Comparison of ENCODE assay signal across 24 mouse cellular contexts in genomic region chr13:77742822-77743221, GRCm38 (mm10). TPM values are rescaled to one million over a fixed set of nuclear protein-coding genes. Genes with fewer than 3 reads are reported as not detected.
DNase-seq lines count a peak whose midpoint lies in the region; ATAC-seq and TF ChIP-seq lines count a peak whose summit lies in the region.
"Had no signal": no experiment of that assay in that cellular context is flagged by ENCODE, and none has a peak within 500 bp of the region (broad histone marks: within the 10 kb centered on the region; RNA-seq: fewer than 3 reads in every experiment).

No protein-coding gene starts in this region.

- no peaks in the 10 kb centered on the region for H3K36me3 ChIP-seq in intestine, embryonic 15.5 days
- H3K36me3 ChIP-seq in intestine, postnatal 0 days (ENCODE audit: control insufficient read depth, insufficient read depth) = no peaks in the 10 kb centered on the region
- H3K36me3 ChIP-seq in stomach, embryonic 14.5 days (ENCODE audit: control insufficient read depth, insufficient read depth, low read length) = no peaks in the 10 kb centered on the region
- H3K36me3 ChIP-seq in stomach, embryonic 16.5 days (ENCODE audit: control insufficient read depth, insufficient read depth, low read length) = no peaks in the 10 kb centered on the region
- no peaks in the 10 kb centered on the region for H3K36me3 ChIP-seq in midbrain, embryonic 15.5 days (replicated peaks)
- H3K36me3 ChIP-seq: embryonic facial prominence, embryonic 10.5 days; embryonic facial prominence, embryonic 12.5 days; forebrain, embryonic 15.5 days had no signal

- no peak overlapping the region for H3K4me2 ChIP-seq in intestine, embryonic 15.5 days (replicated peaks)
- H3K4me2 ChIP-seq in intestine, postnatal 0 days (replicated peaks; ENCODE audit: low read depth) = no peak overlapping the region
- no peak overlapping the region for H3K4me2 ChIP-seq in stomach, embryonic 14.5 days (replicated peaks; ENCODE audit: low read depth, low read length)
- no peak overlapping the region for H3K4me2 ChIP-seq in stomach, embryonic 16.5 days (ENCODE audit: low read depth, low read length)
- H3K4me2 ChIP-seq in midbrain, embryonic 15.5 days = no peak overlapping the region
- H3K4me2 ChIP-seq: embryonic facial prominence, embryonic 12.5 days; forebrain, embryonic 13.5 days; forebrain, embryonic 15.5 days had no signal

- ATAC-seq in intestine, embryonic 15.5 days = peak; percentile 31; the same call in 1 of the 2 replicates
- ATAC-seq in intestine, postnatal 0 days = no peak
- peak; percentile 69 for ATAC-seq in stomach, embryonic 14.5 days (ENCODE audit: insufficient number of reproducible peaks, insufficient read depth, low FRiP score, low read depth)
- peak; percentile 68 for ATAC-seq in stomach, embryonic 16.5 days (ENCODE audit: insufficient read depth, low FRiP score)
- ATAC-seq in midbrain, embryonic 15.5 days (replicated peaks) = no peak
- ATAC-seq: activated CD4-positive, CD25-positive, alpha-beta regulatory T cell, adult 4 months; CD4-positive, CD25-positive, alpha-beta regulatory T cell, adult 4 months; forebrain, embryonic 13.5 days; forebrain, embryonic 15.5 days; Patski had no signal

- H3K27ac ChIP-seq in intestine, embryonic 15.5 days = no peak overlapping the region
- H3K27ac ChIP-seq in intestine, postnatal 0 days (ENCODE audit: low read depth, low read length) = no peak overlapping the region
- peak overlapping the region; percentile 6; the same call in 1 of the 2 replicates for H3K27ac ChIP-seq in stomach, embryonic 14.5 days (ENCODE audit: low read length)
- no peak overlapping the region for H3K27ac ChIP-seq in stomach, embryonic 16.5 days (ENCODE audit: low read length)
- H3K27ac ChIP-seq in midbrain, embryonic 15.5 days = no peak overlapping the region
- H3K27ac ChIP-seq: embryonic facial prominence, embryonic 10.5 days; embryonic facial prominence, embryonic 12.5 days; forebrain, embryonic 13.5 days; forebrain, embryonic 15.5 days had no signal

- no peaks in the 10 kb centered on the region for H3K27me3 ChIP-seq in intestine, embryonic 15.5 days (replicated peaks)
- no peaks in the 10 kb centered on the region for H3K27me3 ChIP-seq in intestine, postnatal 0 days (replicated peaks; ENCODE audit: control insufficient read depth, insufficient read depth, low read length)
- no peaks in the 10 kb centered on the region for H3K27me3 ChIP-seq in stomach, embryonic 14.5 days (ENCODE audit: control insufficient read depth, insufficient read depth, low read length)
- no peaks in the 10 kb centered on the region for H3K27me3 ChIP-seq in stomach, embryonic 16.5 days (ENCODE audit: control insufficient read depth, insufficient read depth, low read length)
- H3K27me3 ChIP-seq in midbrain, embryonic 15.5 days (replicated peaks) = no peaks in the 10 kb centered on the region
- H3K27me3 ChIP-seq: CH12.LX; embryonic facial prominence, embryonic 12.5 days; forebrain, embryonic 13.5 days; forebrain, embryonic 15.5 days; Patski had no signal

- H3K4me1 ChIP-seq in intestine, embryonic 15.5 days (replicated peaks) = no peaks in the 10 kb centered on the region
- no peaks in the 10 kb centered on the region for H3K4me1 ChIP-seq in intestine, postnatal 0 days (replicated peaks; ENCODE audit: control insufficient read depth, insufficient read depth, low read length)
- H3K4me1 ChIP-seq in stomach, embryonic 14.5 days (ENCODE audit: control insufficient read depth, insufficient read depth, low read length) = no peaks in the 10 kb centered on the region
- H3K4me1 ChIP-seq in stomach, embryonic 16.5 days (ENCODE audit: control insufficient read depth, insufficient read depth, low read length) = no peaks in the 10 kb centered on the region
- H3K4me1 ChIP-seq in midbrain, embryonic 15.5 days = no peaks in the 10 kb centered on the region
- H3K4me1 ChIP-seq: embryonic facial prominence, embryonic 10.5 days; embryonic facial prominence, embryonic 12.5 days; forebrain, embryonic 13.5 days; forebrain, embryonic 15.5 days had no signal

- H3K9ac ChIP-seq in intestine, embryonic 15.5 days = no peak overlapping the region
- no peak overlapping the region for H3K9ac ChIP-seq in intestine, postnatal 0 days (ENCODE audit: low read depth, low read length)
- H3K9ac ChIP-seq in stomach, embryonic 14.5 days (replicated peaks; ENCODE audit: low read depth, low read length) = no peak overlapping the region
- H3K9ac ChIP-seq in stomach, embryonic 16.5 days (ENCODE audit: low read length) = no peak overlapping the region
- no peak overlapping the region for H3K9ac ChIP-seq in midbrain, embryonic 15.5 days
- H3K9ac ChIP-seq: embryonic facial prominence, embryonic 12.5 days; forebrain, embryonic 13.5 days; forebrain, embryonic 15.5 days had no signal

- H3K4me3 ChIP-seq in intestine, embryonic 15.5 days (replicated peaks) = no peak overlapping the region
- H3K4me3 ChIP-seq in intestine, postnatal 0 days (ENCODE audit: low read depth, low read length) = no peak overlapping the region
- H3K4me3 ChIP-seq in stomach, embryonic 14.5 days (ENCODE audit: low read depth, low read length) = no peak overlapping the region
- no peak overlapping the region for H3K4me3 ChIP-seq in stomach, embryonic 16.5 days (replicated peaks; ENCODE audit: low read length)
- no peak overlapping the region for H3K4me3 ChIP-seq in midbrain, embryonic 15.5 days
- H3K4me3 ChIP-seq: embryonic facial prominence, embryonic 10.5 days; embryonic facial prominence, embryonic 12.5 days; forebrain, embryonic 13.5 days; forebrain, embryonic 15.5 days had no signal

- no peaks in the 10 kb centered on the region for H3K9me3 ChIP-seq in intestine, embryonic 15.5 days
- H3K9me3 ChIP-seq in intestine, postnatal 0 days (ENCODE audit: control insufficient read depth) = no peaks in the 10 kb centered on the region
- no peaks in the 10 kb centered on the region for H3K9me3 ChIP-seq in stomach, embryonic 14.5 days (ENCODE audit: control insufficient read depth, low read depth, low read length)
- no peaks in the 10 kb centered on the region for H3K9me3 ChIP-seq in stomach, embryonic 16.5 days (replicated peaks; ENCODE audit: control insufficient read depth, low read length)
- no peaks in the 10 kb centered on the region for H3K9me3 ChIP-seq in midbrain, embryonic 15.5 days
- H3K9me3 ChIP-seq: embryonic facial prominence, embryonic 10.5 days; embryonic facial prominence, embryonic 12.5 days; forebrain, embryonic 13.5 days; forebrain, embryonic 15.5 days; G1E had no signal

- TF ChIP-seq CTCF in intestine, postnatal 0 days (IDR thresholded peaks at IDR 0.05; ENCODE audit: low read depth) = no peak

- DNase-seq in testis, postnatal 14 days (ENCODE audit: low spot score) = no peak
- DNase-seq: adrenal gland, adult 8-10 months; adrenal gland, postnatal 14 days; adrenal gland, postnatal 36 days; B cell, adult 2 months; cerebellum, adult 11-12 months; cerebellum, adult 2 months; cerebellum, adult 9-10 months; cerebellum, postnatal 10 days; cerebellum, postnatal 25 days had no signal

RNA-seq across cellular contexts. Expression of gene Fam172a, which starts 41.0 kb away (rescaled TPM):
- polyA plus RNA-seq in intestine, embryonic 15.5 days (2015; fragmentation: Nextera tagmentation; extraction: Ambion mirVana) = 26.1 and 30.9 TPM in 2 replicates
- polyA plus RNA-seq in intestine, postnatal 0 days (2015; fragmentation: Nextera tagmentation; extraction: Ambion mirVana) = 17.4 and 18.1 TPM in 2 replicates
- 33.3 and 35.6 TPM in 2 replicates for polyA plus RNA-seq in stomach, embryonic 14.5 days (2014; fragmentation: Nextera tagmentation; extraction: Ambion mirVana)
- polyA plus RNA-seq in stomach, embryonic 16.5 days (2015; fragmentation: Nextera tagmentation; extraction: Ambion mirVana) = 23.2 and 25.6 TPM in 2 replicates
- 43.8 and 45.3 TPM in 2 replicates for polyA plus RNA-seq in midbrain, embryonic 15.5 days (2015; fragmentation: Nextera tagmentation; extraction: Ambion mirVana)

Comparison
In these comparisons a context has a peak if more than half of its experiments do, and no peak if none do; other contexts are left out.
1. ATAC-seq: peak in intestine, embryonic 15.5 days (single experiment), stomach, embryonic 14.5 days (single experiment) and stomach, embryonic 16.5 days (single experiment); none in intestine, postnatal 0 days (single experiment) and midbrain, embryonic 15.5 days (single experiment).